Mouse (Mus musculus) monocyte, adult 2 months (primary cell): ENCODE measurements around the gene Olfr374.

Experiments used
- DNase-seq, 2 experiments: peaks; one replicate each; pipeline ENCODE4 v3.0.0; 2022; ENCODE audit warnings: low spot score in 2 of 2, low read depth in 1 of 2

Olfr374 gene

GRCm38 (mm10) chr8:72135446-72136301 is 28.8 kb downstream of the Olfr374 start:
- peak in 1 of 2 experiments; percentile 23 for DNase-seq

- DNase-seq: peak; percentile 12 to 43
These were observed 29.6 kb downstream of the Olfr374 start for GRCm38 (mm10) chr8:72136302-72136978.

- no peak for DNase-seq
These were observed 30.6 kb downstream of the Olfr374 start for GRCm38 (mm10) chr8:72137431-72137830.

DNA sequence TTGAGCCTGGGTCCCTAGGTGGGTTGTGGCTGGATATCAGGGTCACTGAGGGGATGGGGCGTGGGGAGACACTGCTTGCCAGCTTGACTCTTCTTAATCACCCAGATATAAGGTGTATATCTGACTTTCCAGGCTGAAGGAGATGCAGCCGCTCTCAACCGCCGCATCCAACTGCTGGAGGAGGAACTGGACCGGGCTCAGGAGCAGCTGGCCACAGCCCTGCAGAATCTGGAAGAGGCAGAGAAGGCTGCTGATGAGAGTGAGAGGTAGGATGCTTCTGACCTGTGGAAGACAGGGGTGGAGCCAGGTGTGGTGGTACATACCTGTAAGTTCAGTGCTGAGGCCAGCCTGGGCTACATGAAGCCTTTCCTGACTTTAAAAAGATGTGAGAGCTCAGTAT is 31.6 kb downstream of the Olfr374 start:
- DNase-seq: no peak

DNA sequence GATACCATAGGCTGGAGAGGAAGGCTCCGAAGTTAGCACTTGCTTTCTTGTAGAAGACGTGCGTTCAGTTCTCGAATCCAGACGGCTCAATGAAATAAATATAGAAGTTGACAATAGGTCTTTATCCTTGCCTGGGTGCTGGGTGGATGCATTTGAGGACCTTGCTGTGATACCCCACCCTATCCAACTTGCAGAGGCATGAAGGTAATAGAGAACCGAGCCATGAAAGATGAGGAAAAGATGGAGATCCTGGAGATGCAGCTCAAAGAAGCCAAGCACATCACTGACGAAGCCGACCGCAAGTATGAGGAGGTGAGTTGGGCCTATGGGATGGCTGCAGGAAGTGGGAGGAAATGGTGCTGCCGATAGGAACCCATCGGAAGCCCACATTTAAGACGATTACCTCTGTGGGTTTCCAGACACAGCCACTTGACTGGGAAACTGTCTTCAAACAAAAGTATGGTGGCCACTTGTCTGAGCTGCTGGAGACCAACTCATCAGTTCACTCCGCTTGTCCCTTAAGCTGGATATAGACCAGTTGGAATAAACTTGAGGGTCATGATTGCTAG is 36.5 kb downstream of the Olfr374 start:
- no peak for DNase-seq

DNA sequence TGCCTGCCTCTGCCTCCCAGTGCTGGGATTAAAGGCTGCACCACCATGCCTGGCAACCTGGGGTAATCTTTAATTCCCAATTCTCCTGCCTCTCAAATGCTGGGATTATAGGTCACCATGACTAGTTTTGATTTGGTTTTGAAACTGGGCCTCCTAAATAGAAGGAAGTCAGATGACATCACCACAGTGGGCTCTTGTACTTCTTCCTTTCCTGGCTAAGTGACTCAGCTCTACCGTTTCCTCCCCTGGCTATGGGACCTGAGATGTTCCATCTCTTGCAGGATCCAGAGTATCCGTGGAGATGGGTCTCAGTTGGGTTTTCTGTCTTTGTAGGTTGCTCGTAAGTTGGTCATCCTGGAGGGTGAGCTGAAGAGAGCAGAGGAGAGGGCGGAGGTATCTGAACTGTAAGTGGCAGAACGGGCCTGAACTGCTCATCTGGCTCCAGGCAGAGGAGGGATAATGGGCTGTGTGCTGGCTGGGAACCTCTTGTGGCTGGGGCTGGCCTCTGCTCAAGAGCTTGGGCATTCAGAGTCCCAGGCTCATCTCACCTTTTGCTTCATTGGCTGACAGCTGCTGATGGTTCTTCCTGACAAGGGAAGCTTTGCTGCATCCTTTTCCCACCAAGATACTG is 37.6 kb downstream of the Olfr374 start:
- DNase-seq: no peak

DNA sequence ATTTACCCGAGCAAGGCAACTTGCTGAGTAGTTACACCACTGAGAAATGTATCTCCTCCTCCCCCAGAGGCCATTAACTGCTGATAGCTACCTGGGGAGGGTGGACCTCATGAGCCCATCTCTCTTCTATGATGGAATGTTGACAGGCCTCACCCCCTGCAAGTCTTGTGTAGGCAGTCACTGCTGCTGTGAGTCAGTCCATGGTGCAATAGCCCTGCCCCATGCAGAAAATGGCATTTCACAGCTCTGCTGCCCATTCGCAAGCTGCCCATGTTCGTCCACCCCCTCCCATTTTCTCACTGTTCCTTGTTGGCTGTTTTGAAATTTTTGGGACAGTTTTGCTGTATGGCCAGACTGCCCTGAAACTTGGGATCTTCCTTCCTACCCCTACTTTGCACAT is 38.7 kb downstream of the Olfr374 start:
- no peak for DNase-seq

DNA sequence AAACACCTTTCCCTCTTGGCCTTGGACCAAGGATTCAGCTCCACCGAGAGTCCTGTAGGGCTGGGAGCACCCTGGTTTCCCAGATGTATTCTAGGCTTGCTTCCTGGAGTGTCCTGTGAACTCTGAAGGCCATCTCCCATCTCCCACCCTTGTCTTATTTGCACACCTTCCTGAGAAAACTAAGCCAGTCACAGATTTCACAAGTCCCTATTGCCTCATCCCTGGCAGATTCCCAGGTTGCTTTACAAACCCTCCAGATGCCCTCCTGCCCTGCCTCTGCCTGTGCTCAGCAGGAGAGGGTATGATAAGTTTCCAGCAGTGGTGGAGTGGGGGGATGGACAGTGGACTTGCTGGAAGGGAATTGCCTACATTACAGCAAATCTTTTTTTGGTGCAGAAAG is 39.2 kb downstream of the Olfr374 start:
- no peak for DNase-seq

DNA sequence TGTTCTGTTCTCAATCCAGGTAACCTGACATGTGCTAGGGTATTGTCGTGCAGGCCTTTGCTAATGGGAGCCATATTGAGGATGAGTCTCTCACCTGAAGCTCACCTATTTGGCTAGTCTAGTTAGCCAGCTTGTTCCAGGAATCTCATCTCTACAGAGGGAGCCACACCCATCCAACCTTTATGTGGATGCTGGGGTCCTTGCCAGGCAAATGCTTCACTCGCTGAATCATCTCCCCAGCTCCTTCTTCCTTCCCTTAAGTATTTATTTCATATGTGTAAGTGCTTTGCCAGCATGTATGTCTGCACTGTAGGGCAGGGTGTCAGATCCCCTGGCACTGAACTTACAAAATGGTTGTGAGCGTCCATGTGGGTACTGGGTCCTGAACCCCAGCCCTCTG is 39.7 kb downstream of the Olfr374 start:
- no peak for DNase-seq

DNA sequence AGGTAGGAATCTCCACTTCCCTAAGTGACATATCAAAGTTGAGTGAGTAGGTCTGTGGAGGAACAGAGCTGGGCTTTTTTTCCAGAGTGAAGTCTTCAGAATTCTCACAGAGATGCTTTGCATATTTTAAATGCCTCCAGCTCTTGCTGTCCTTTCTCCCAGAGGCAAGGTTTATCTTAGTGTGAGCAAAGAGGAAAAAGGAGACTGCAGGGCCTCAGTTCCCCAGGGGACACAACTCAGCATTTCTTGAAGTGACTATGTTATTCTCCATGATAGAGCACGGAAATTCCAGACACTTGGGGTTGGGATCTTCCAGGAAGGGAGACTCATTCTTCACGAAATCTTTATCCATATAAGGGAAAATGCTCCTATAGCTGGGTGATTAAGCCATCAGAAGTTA is 40.4 kb downstream of the Olfr374 start:
- no peak for DNase-seq

DNA sequence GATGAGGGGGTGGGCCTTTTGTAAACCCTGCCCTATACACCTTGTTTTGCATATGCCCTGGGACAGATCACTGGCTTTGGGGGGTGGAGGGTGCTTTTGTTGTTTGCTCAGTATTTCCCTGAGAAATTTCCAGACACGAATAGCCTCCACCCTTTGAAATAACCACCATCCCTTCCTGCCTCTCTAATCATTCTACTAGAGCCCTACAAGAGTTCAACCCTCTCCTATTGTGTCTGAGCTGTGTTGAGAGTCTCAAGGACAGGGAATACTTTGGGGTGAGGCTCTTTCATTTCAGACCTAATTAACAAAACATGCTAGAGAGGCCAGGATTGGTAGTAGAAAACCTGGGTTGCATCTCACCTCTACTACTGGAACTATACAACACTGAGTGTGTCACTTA is 42.2 kb downstream of the Olfr374 start:
- DNase-seq: no peak

- DNase-seq: no peak
These were observed 44.7 kb downstream of the Olfr374 start for GRCm38 (mm10) chr8:72151418-72152078.

GRCm38 (mm10) chr8:72153382-72153781 is 46.5 kb downstream of the Olfr374 start:
- no peak for DNase-seq

DNA sequence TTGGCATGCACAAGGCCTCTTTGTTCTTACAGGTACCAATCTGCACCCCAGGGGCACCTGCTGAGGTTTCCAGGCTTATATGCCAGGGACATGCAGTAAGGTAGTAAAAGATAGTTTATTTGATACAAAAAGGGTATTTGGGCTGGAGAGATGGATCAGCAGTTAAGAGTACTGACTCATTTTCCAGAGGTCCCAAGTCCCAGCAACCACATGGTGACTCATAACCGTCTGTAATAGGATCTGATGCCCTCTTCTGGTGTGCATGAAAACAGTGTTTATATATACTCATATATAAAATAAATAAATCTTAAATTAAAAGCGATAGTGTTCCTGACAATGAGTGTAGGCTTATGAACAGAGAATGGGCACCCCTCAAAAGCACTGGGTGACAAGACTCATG is 51.3 kb downstream of the Olfr374 start:
- no peak for DNase-seq

DNA sequence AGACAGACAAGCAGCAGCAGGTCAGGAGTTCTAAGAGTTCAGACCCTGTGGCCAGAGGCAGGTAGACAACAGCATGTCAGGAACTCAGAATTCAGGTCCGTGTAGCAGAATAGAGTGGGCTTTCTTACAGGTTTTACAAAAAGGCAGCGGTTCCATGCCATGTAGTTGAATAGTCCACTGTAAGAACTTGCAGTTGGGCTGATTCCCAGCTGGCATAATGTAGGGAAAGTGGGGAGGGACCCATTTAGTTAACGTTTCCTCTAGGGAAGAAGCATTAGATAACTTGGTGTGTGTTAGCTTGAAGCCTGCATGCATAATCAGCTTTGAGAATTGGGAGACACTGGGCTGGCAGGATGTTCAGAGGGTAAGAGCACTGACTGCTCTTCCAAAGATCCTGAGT is 51.9 kb downstream of the Olfr374 start:
- no peak for DNase-seq

- no peak for DNase-seq
These were observed 53.2 kb downstream of the Olfr374 start for GRCm38 (mm10) chr8:72160007-72160406.

- peak; percentile 100 for DNase-seq
These were observed 54.2 kb downstream of the Olfr374 start, which contains the start of gene Rab8a for GRCm38 (mm10) chr8:72160707-72161697. Gene Rab8a, plus strand, starts transcription at chr8:72161200.

- no peak for DNase-seq
These were observed 56.0 kb downstream of the Olfr374 start for GRCm38 (mm10) chr8:72162821-72163220.
